Mouse (Mus musculus): Measurements from ENCODE around the gene Scaf1.
A peak's percentile ranks its signal among the peaks of the same experiment; 100 is the strongest.

DNA sequence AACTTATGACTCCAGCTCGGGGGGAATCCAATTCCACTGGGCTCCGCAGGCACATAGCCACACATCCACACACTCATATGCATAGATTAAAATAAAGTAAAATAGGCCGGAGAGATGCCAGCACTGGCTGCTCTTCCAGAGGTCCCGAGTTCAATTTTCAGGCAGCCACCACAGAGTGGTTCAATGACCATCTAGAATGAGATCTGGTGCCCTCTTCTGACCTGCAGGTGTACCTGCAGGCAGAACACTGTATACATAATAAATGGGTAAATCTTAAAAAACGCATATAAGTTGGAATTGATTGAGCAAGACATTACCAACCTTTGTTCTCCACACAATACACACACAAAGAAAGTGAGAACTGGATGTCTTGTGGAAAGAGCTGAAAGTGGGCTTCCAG is 60.5 kb downstream of the Scaf1 start:
- TF ChIP-seq CTCF (IDR thresholded peaks at IDR 0.05; ENCODE audit: control insufficient read depth, insufficient read depth, low read length) (peak; percentile 43; the same call in 1 of the 2 replicates), POLR2A (IDR thresholded peaks at IDR 0.05; ENCODE audit: borderline replicate concordance, control insufficient read depth, low read depth, low read length) (no peak)
